Mouse (Mus musculus): ENCODE data around the gene Chid1. TPM values are rescaled to one million over a fixed set of nuclear protein-coding genes. Genes with fewer than 3 reads are reported as not detected.

Chid1 gene
- polyA plus RNA-seq, 1 experiment from 2014 or later: 30.2 TPM

DNA sequence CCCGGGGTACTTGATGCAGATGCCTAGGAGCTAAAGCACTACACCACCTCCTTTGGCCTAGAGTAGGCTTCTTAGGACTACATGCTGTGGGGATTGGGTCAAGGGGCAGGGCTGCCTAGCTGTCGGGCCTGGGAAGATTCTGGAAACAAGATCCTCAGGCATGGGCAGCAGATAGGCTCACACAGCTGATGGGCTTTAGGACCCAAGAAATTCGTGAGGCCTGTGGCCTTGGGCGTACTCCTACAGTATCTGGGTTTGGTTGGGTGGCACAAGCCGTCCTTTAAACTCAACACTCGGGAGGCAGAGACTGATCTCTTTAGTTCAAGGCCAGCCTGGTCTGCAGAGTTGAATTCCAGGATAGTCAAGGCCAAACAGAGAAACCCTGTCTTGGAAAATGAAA lies 67.4 kb downstream of the Chid1 start:
- WGBS: 86% methylated on average over 6 of the region's 6 CpGs
- peaks cover 18% of the 10 kb centered on the region for H3K27me3 ChIP-seq
- no peak overlapping the region for H3K27ac ChIP-seq (replicated peaks)
- no peak overlapping the region for H3K9ac ChIP-seq (replicated peaks)
- H3K4me1 ChIP-seq: peaks cover 58% of the 10 kb centered on the region
- no peaks in the 10 kb centered on the region for H3K9me3 ChIP-seq
- no peak overlapping the region for H3K4me3 ChIP-seq
- H3K4me2 ChIP-seq (replicated peaks): no peak overlapping the region
- ATAC-seq (ENCODE audit: low FRiP score, low read depth): no peak
- peaks cover 32% of the 10 kb centered on the region for H3K36me3 ChIP-seq

DNA sequence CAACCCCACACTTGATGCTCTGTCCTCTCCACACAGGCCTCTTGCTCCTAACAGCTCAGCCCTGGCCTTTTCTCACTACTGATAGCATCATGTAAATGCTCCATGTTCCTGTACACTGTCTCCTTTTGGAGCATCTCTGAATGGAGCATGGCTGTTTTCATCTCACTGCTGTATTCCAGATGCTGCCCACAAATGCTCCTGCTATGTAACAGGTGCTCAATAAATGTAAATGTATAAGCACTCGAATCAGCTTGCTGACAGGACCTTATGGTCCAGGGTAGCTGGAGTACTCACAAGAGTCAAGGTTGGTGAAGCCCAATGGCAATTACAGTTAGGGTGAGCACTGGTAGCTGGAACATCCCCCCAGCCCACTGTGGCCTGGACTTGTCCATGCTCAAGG lies 68.4 kb downstream of the Chid1 start:
- no peak for ATAC-seq (ENCODE audit: low FRiP score, low read depth)
- no peak overlapping the region for H3K9ac ChIP-seq (replicated peaks)
- H3K4me1 ChIP-seq: peaks cover 58% of the 10 kb centered on the region
- H3K27me3 ChIP-seq: peaks cover 18% of the 10 kb centered on the region
- no peaks in the 10 kb centered on the region for H3K9me3 ChIP-seq
- no peak overlapping the region for H3K4me3 ChIP-seq
- WGBS: 91% methylated on average over 1 of the region's 1 CpGs
- H3K36me3 ChIP-seq: peaks cover 32% of the 10 kb centered on the region
- no peak overlapping the region for H3K27ac ChIP-seq (replicated peaks)
- H3K4me2 ChIP-seq (replicated peaks): no peak overlapping the region

DNA sequence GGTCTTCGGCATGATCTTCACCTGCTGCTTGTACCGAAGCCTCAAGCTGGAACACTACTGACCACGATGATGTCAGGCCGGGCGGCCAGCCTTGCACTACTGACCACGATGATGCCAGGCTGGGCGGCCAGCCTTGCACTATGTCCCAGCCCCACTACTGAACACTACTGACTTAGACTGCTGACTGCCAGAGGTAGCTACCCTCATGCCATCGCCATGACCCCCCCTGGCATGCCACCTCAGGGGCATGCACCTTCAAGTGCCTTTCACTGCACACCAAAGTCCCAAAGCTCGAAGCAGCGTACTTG lies 69.1 kb downstream of the Chid1 start:
- H3K9ac ChIP-seq (replicated peaks): no peak overlapping the region
- 97% methylated on average over 10 of the region's 10 CpGs for WGBS
- no peak overlapping the region for H3K4me3 ChIP-seq
- H3K4me1 ChIP-seq: peaks cover 51% of the 10 kb centered on the region
- peaks cover 18% of the 10 kb centered on the region for H3K27me3 ChIP-seq
- ATAC-seq (ENCODE audit: low FRiP score, low read depth): no peak
- no peaks in the 10 kb centered on the region for H3K9me3 ChIP-seq
- no peak overlapping the region for H3K4me2 ChIP-seq (replicated peaks)
- no peak overlapping the region for H3K27ac ChIP-seq (replicated peaks)
- H3K36me3 ChIP-seq: peaks cover 32% of the 10 kb centered on the region

DNA sequence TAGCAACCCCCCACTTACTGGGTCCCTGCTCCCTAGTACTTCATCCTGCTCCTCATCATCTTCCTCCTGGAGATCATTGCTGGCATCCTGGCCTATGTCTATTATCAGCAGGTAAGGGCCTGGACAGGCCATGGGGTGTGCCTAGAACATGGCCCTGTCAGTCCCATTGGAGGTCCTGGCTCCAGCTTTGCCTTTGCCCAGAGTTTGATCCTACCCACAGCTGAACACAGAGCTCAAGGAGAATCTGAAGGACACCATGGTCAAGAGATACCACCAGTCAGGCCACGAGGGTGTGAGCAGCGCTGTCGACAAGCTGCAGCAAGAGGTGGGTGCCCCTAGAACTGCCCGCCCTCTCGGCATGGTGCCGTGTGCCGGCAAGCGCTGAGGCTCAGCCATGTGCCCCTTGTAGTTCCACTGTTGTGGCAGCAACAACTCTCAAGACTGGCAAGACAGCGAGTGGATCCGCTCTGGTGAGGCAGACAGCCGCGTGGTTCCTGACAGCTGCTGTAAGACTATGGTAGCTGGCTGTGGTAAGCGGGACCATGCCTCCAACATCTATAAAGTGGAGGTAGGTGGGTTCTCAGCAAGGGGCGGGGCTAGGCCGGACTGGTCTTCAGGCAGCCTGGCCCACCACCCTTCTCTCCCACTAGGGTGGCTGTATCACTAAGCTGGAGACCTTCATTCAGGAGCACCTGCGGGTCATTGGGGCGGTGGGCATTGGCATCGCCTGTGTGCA lies 69.6 kb downstream of the Chid1 start:
- Histone ChIP-seq H3K36me3 (peaks cover 32% of the 10 kb centered on the region), H3K27ac (replicated peaks) (0 out of 2 replicates have a peak overlapping the region, but pooled peaks have one; percentile 10), H3K9me3 (no peaks in the 10 kb centered on the region), H3K4me1 (peaks cover 48% of the 10 kb centered on the region), H3K27me3 (peaks cover 21% of the 10 kb centered on the region), H3K4me2 (replicated peaks) (peak overlapping the region; percentile 74), H3K9ac (replicated peaks) (0 out of 2 replicates have a peak overlapping the region, but pooled peaks have one; percentile 41), H3K4me3 (0 out of 2 replicates have a peak overlapping the region, but pooled peaks have one; percentile 70)
- WGBS: 91% methylated on average over 18 of the region's 18 CpGs
- no peak for ATAC-seq (ENCODE audit: low FRiP score, low read depth)

DNA sequence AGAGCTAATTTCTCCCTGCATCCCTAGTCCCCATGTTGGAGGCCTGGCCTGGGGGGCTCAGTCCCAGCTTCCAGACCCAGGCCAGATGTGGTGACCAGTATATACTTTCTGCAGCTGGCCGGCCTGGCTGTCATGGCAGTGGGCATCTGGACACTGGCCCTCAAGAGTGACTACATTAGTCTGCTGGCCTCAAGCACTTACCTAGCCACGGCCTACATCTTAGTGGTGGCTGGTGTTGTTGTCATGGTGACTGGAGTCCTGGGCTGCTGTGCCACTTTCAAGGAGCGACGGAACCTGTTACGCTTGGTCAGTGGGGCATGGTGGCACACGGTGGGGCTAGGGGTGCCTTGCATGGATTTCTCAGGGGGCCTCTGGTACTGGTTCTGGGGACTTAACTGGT lies 70.3 kb downstream of the Chid1 start:
- peaks cover 52% of the 10 kb centered on the region for H3K4me1 ChIP-seq
- H3K27me3 ChIP-seq: peaks cover 28% of the 10 kb centered on the region
- peak overlapping the region; percentile 41 for H3K9ac ChIP-seq (replicated peaks)
- H3K4me3 ChIP-seq: peak overlapping the region; percentile 70
- peak overlapping the region; percentile 74 for H3K4me2 ChIP-seq (replicated peaks)
- no peak for ATAC-seq (ENCODE audit: low FRiP score, low read depth)
- peaks cover 32% of the 10 kb centered on the region for H3K36me3 ChIP-seq
- no peak overlapping the region; the same call in 1 of the 2 replicates for H3K27ac ChIP-seq (replicated peaks)
- H3K9me3 ChIP-seq: no peaks in the 10 kb centered on the region
- WGBS: 69% methylated on average over 6 of the region's 6 CpGs

DNA sequence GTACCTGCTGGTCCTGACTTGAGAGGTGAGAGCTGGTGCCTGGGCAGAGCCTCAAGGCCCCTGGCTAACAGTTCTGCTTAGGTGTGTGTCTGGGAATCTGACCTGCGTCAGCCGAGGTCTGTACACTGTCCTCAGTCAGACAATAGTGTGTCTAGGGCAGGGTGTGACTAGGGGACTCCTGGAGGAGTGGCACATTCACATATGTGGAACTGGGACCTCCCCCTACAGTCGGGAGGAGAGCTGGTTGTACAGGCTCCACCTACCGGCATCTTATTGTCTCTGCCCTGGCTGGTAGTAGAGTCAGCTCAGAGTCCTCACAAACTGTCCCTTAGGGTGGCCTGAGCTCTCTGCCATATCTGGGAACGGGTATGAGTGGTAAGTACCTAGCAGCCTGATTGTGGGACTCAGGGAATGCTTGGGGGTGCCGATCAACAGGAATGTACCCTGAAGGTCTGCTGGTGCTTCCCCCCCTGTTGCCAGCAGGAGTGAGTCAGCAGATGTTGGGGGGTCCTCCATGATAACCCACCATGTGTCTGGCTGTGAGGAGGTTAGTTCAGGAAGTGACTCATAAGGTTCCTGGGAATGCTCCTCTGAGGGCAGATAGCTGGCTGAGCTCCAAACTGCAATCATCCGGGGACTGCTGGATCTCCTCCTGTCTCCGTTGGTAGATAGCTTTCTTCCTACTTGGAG lies 71.0 kb downstream of the Chid1 start:
- Histone ChIP-seq H3K27ac (replicated peaks) (peak overlapping the region; percentile 79), H3K27me3 (peaks cover 35% of the 10 kb centered on the region), H3K9me3 (no peaks in the 10 kb centered on the region), H3K36me3 (peaks cover 32% of the 10 kb centered on the region), H3K9ac (replicated peaks) (peak overlapping the region; percentile 83), H3K4me2 (replicated peaks) (peak overlapping the region; percentile 74), H3K4me3 (peak overlapping the region; percentile 70), H3K4me1 (peaks cover 47% of the 10 kb centered on the region)
- peak; percentile 78 for ATAC-seq (ENCODE audit: low FRiP score, low read depth)
- 21% methylated on average over 8 of the region's 8 CpGs for WGBS

DNA sequence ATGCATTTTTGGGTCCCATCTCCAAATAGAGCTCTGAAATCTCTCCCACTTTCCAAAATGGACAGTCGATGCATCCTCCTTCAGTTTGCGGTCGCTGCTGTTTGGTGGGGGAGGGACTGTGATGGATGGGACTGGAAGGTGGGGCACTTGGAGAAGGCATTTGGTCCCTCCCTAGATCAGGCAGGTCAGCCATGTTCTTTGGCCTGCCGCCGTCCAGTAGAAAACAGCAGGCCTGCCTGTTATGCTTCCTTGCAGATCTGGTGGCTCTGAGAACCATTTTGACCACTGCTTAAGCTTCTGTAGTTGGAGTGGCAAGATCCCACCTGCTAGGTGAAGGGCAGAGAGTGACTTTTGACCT lies 71.5 kb downstream of the Chid1 start:
- peaks cover 40% of the 10 kb centered on the region for H3K27me3 ChIP-seq
- peak overlapping the region; percentile 74 for H3K4me2 ChIP-seq (replicated peaks)
- peak overlapping the region; percentile 83 for H3K9ac ChIP-seq (replicated peaks)
- peak overlapping the region; percentile 79 for H3K27ac ChIP-seq (replicated peaks)
- H3K4me3 ChIP-seq: peak overlapping the region; percentile 70
- 28% methylated on average over 5 of the region's 5 CpGs for WGBS
- H3K36me3 ChIP-seq: peaks cover 32% of the 10 kb centered on the region
- peaks cover 43% of the 10 kb centered on the region for H3K4me1 ChIP-seq
- ATAC-seq (ENCODE audit: low FRiP score, low read depth): peak; percentile 23; the same call in 1 of the 2 replicates
- no peaks in the 10 kb centered on the region for H3K9me3 ChIP-seq

DNA sequence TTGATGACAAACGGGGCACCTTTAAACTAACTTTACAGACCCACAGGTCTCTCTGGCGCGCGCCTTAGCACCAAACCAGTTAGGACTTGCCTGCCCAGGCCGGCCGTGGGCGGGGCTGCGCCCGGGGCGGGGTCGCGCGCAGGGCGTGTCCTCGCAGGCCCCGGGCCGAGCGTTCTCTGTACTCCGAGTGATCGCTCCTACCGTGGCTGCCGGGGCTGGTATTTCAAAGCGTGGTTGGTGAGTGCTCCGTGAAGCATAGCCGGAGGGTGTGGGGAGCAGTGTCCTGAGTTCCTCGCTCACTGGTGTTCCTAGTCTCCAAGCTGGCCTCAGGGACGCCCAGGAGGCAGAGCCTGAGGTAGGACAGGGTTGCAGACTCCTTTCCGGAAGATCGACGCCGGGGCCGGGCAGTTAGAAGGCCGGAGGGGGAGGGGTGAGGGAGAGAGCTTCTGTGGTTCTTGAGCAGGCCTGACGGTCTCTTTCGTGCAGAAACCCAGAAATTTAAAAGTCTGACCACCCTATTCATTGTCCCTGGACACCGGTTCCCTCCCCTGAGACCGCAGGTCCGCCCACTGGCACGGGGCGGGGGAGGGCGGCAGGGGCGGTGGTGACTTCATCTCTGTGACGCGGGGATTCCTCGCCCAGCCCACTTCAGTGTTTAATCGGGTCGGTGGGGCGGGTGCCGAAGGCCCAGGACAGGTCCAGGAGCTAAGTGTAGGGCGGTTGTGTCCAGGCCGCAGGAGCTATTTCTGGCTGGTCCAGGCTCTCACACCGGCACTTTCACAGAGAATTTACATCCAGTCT lies 72.2 kb downstream of the Chid1 start, which contains the start of gene Cd151:
TSS of gene Cd151 (plus strand) at position 163 of the 801 bp plus-strand sequence.
- Histone ChIP-seq H3K9ac (replicated peaks) (peak within 1 kb of the TSS; percentile 83), H3K4me2 (replicated peaks) (peak within 1 kb of the TSS; percentile 74), H3K27me3 (peaks cover 48% of the 10 kb centered on the region), H3K36me3 (peaks cover 27% of the 10 kb centered on the region), H3K4me3 (peak within 1 kb of the TSS; percentile 70), H3K4me1 (peaks cover 43% of the 10 kb centered on the region), H3K27ac (replicated peaks) (peak within 1 kb of the TSS; percentile 79), H3K9me3 (no peaks in the 10 kb centered on the region)
- ATAC-seq (ENCODE audit: low FRiP score, low read depth): peak; percentile 74
- WGBS: under 1% methylated on average over 52 of the region's 52 CpGs

DNA sequence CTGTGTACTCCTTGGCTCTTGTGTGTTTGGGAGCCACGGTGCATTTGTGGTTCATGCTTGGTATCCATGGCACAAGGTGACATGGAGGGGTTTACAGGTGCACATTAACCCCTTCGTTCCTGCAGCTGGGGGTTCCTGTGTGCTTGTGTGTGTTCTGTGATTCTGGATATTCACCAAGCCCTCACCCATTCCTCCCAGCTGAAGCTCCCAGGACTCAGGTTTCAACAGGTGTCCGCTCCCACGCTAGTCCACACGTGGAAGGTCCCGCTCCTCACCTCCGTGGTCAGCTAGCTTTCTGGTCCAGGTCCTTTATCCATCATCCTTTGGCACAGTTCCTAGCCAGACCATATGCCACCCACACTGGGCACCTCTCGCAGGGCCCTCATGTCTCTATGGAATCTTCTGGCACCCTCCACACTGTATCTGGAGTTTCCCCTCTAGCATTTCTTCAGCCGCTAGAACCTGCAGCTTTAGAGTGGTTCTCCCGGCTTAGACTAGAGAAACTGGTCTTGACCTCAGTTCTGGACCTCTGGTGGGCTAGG lies 73.0 kb downstream of the Chid1 start:
- H3K4me1 ChIP-seq: peaks cover 51% of the 10 kb centered on the region
- H3K27ac ChIP-seq (replicated peaks): no peak overlapping the region

DNA sequence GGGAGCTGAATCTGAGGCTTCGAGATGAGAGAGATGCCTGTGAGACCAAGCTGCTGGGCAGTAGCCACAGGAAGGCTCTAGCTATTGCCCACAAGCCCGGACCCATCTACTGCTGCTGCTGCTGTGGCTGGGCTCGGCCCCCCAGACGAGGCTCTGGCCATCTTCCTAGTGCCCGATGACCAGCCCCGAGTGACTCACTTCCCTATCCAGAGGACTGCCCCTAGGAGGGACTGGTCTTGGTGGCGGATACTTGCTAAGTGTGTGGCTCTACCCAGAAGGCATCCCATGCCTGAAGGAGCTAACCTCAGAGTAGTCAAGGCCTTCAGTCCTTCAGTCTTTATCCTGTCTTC lies 73.6 kb downstream of the Chid1 start:
- H3K4me3 ChIP-seq: no peak overlapping the region
- no peak overlapping the region for H3K4me2 ChIP-seq (replicated peaks)
- ATAC-seq (ENCODE audit: low FRiP score, low read depth): no peak
- no peak overlapping the region for H3K27ac ChIP-seq (replicated peaks)
- WGBS: 84% methylated on average over 7 of the region's 7 CpGs
- no peak overlapping the region for H3K9ac ChIP-seq (replicated peaks)
- H3K4me1 ChIP-seq: peaks cover 54% of the 10 kb centered on the region
- peaks cover 62% of the 10 kb centered on the region for H3K27me3 ChIP-seq
- H3K36me3 ChIP-seq: peaks cover 15% of the 10 kb centered on the region
- H3K9me3 ChIP-seq: no peaks in the 10 kb centered on the region

More for the DNA sequence above, 73.0 kb downstream of the Chid1 start:
- Histone ChIP-seq H3K4me2 (replicated peaks) (peak overlapping the region; percentile 74), H3K36me3 (peaks cover 21% of the 10 kb centered on the region), H3K9me3 (no peaks in the 10 kb centered on the region), H3K9ac (replicated peaks) (peak overlapping the region; percentile 83), H3K27me3 (peaks cover 55% of the 10 kb centered on the region), H3K4me3 (peak overlapping the region; percentile 70)
- no peak; the same call in 1 of the 2 replicates for ATAC-seq (ENCODE audit: low FRiP score, low read depth)
- 58% methylated on average over 10 of the region's 10 CpGs for WGBS

DNA sequence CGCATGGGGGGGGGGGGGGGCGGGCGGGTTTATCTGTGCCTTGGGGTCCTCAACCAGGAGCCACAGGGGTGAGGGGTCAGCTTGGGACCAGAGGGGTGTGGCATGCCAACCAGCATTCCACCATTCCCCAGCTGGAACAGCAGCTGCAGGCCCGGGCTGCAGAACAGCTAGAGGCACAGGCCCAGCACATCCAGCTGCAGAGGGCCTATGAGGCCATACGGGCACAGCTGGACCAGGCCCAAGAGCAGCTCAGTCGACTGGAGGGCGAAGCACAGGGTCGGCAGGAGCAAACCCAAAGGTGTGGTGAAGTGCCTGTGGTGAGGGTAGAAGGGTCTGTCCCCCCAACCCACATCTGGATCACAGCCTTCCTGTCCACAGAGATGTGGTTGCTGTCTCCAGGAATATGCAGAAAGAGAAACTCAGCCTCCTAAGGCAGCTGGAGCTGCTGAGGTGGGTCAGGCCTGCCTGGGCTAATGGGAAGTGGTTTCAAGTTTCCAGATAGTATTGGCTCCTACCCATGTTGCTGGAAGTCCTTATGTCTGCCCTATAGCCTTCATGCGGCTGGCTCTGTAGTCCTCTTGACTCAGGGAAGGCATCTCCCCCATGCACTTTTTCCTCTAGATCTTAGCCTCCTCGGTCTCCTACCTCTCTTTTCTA lies 74.1 kb downstream of the Chid1 start:
- Histone ChIP-seq H3K4me3 (peak overlapping the region; percentile 17; the same call in 1 of the 2 replicates), H3K27ac (replicated peaks) (no peak overlapping the region), H3K9me3 (no peaks in the 10 kb centered on the region), H3K36me3 (peaks cover 10% of the 10 kb centered on the region), H3K4me1 (peaks cover 54% of the 10 kb centered on the region), H3K9ac (replicated peaks) (no peak overlapping the region), H3K4me2 (replicated peaks) (no peak overlapping the region), H3K27me3 (peaks cover 67% of the 10 kb centered on the region)
- 43% methylated on average over 8 of the region's 10 CpGs for WGBS
- no peak for ATAC-seq (ENCODE audit: low FRiP score, low read depth)
